Mouse (Mus musculus) lung, embryonic 14.5 days (tissue): ENCODE measurements around the gene Slc4a8. TPM values are rescaled to one million over a fixed set of nuclear protein-coding genes. Genes with fewer than 3 reads are reported as not detected.
"Not testable (repeated sequence)": the region's sequence is repeated elsewhere in the genome, so short reads cannot be mapped to it uniquely, and the experiment has no call there.

ENCODE experiments used
- ATAC-seq: fragments of 200-750 bp; cut with Nextera tagmentation; 2 replicates; pipeline ENCODE4 v1.8.0; 2017; ENCODE audit warnings: mild to moderate bottlenecking, moderate TSS enrichment, moderate library complexity; ENCODE audit not compliant: insufficient read depth
- DNase-seq: peaks from one replicate; pipeline ENCODE4 v3.0.0-alpha.2; 2015
- H3K27ac ChIP-seq: fragments of 300-500 bp; sonication (generic); 2 replicates; pipeline ENCODE4 v1.5.1; 2014; ENCODE audit warnings: low read depth, mild to moderate bottlenecking, moderate library complexity
- H3K27me3 ChIP-seq: fragments of 300-500 bp; sonication (generic); 2 replicates; pipeline ENCODE4 v1.6.1; 2014; ENCODE audit warnings: low read length, control low read depth; ENCODE audit not compliant: insufficient read depth
- H3K36me3 ChIP-seq: fragments of 300-500 bp; sonication (generic); 2 replicates; pipeline ENCODE4 v1.6.1; 2014; ENCODE audit warnings: control low read depth; ENCODE audit not compliant: insufficient read depth
- H3K4me1 ChIP-seq: fragments of 300-500 bp; sonication (generic); 2 replicates; pipeline ENCODE4 v1.6.1; 2014; ENCODE audit warnings: antibody characterized with exemption, control low read depth; ENCODE audit not compliant: insufficient read depth
- H3K4me2 ChIP-seq: fragments of 300-500 bp; sonication (generic); 2 replicates; pipeline ENCODE4 v1.6.1; 2014; ENCODE audit warnings: mild to moderate bottlenecking
- H3K4me3 ChIP-seq: fragments of 300-500 bp; sonication (generic); 2 replicates; pipeline ENCODE4 v1.5.1; 2014; ENCODE audit warnings: low read depth, low read length
- H3K9ac ChIP-seq: fragments of 300-500 bp; sonication (generic); 2 replicates; pipeline ENCODE4 v1.6.1; 2014
- H3K9me3 ChIP-seq: fragments of 300-500 bp; sonication (generic); 2 replicates; pipeline ENCODE4 v1.6.1; 2016; ENCODE audit warnings: low read depth, low read length, control low read depth
- CTCF ChIP-seq: IDR thresholded peaks from 2 replicates; pipeline ENCODE4 v1.5.1; 2016; ENCODE audit warnings: antibody characterized with exemption, low read depth
- WGBS: fragments of 180-500 bp; shearing (Covaris S2); extraction: QIAGEN DNeasy Blood & Tissue Kit; methylation state at CpG from one replicate; pipeline ENCODE4 v1.1.7; 2014; 5-methylcytosine and 5-hydroxymethylcytosine counted together
- polyA plus RNA-seq: library from polyadenylated mRNA; unstranded; fragments of >200 nt; fragmentation: Nextera tagmentation; extraction: Ambion mirVana; gene quantifications from 2 replicates; pipeline ENCODE4 v1.2.1, GENCODE M21; 2014

The Slc4a8 gene
- polyA plus RNA-seq, 1 experiment from 2014 or later = 2.5 TPM

- no peaks in the 10 kb centered on the region for H3K9me3 ChIP-seq
- no peak for ATAC-seq
- H3K36me3 ChIP-seq = no peaks in the 10 kb centered on the region
- peaks cover 7% of the 10 kb centered on the region for H3K27me3 ChIP-seq
- no peak overlapping the region for H3K27ac ChIP-seq
- H3K4me1 ChIP-seq = no peaks in the 10 kb centered on the region
- no peak overlapping the region for H3K4me2 ChIP-seq
- H3K4me3 ChIP-seq = no peak overlapping the region
- DNase-seq = no peak
- H3K9ac ChIP-seq = no peak overlapping the region
- WGBS = 82% methylated on average over 4 of the region's 4 CpGs
- peak; percentile 10; the same call in 1 of the 2 replicates for TF ChIP-seq CTCF
Observed at GRCm38 (mm10) chr15:100772685-100773084, 11.1 kb downstream of the Slc4a8 start.

- ATAC-seq, DNase-seq, H3K27me3 ChIP-seq, H3K4me2 ChIP-seq, H3K9ac ChIP-seq, H3K4me3 ChIP-seq, H3K36me3 ChIP-seq, H3K9me3 ChIP-seq, H3K27ac ChIP-seq, H3K4me1 ChIP-seq: not testable (repeated sequence)
- 95% methylated on average over 6 of the region's 6 CpGs for WGBS
Observed at GRCm38 (mm10) chr15:100773859-100774258, 12.3 kb downstream of the Slc4a8 start.

GRCm38 (mm10) chr15:100775189-100776166 is 13.9 kb downstream of the Slc4a8 start:
- DNase-seq = peak; percentile 46
- Histone ChIP-seq H3K27me3 (peaks cover 10% of the 10 kb centered on the region; the same call in 1 of the 2 replicates), H3K9ac (no peak overlapping the region), H3K4me2 (no peak overlapping the region), H3K9me3 (no peaks in the 10 kb centered on the region), H3K4me3 (no peak overlapping the region), H3K4me1 (no peaks in the 10 kb centered on the region), H3K36me3 (no peaks in the 10 kb centered on the region), H3K27ac (no peak overlapping the region)
- ATAC-seq = peak; percentile 41; the same call in 1 of the 2 replicates
- no peak for TF ChIP-seq CTCF
- 46% methylated on average over 19 of the region's 19 CpGs for WGBS

GRCm38 (mm10) chr15:100776424-100776823 is 14.9 kb downstream of the Slc4a8 start:
- ATAC-seq (no peak), DNase-seq (no peak)
- Histone ChIP-seq H3K27me3 (peaks cover 10% of the 10 kb centered on the region; the same call in 1 of the 2 replicates), H3K36me3 (no peaks in the 10 kb centered on the region), H3K9me3 (no peaks in the 10 kb centered on the region), H3K4me2 (no peak overlapping the region; the same call in 1 of the 2 replicates), H3K27ac (no peak overlapping the region), H3K9ac (no peak overlapping the region), H3K4me3 (no peak overlapping the region), H3K4me1 (no peaks in the 10 kb centered on the region)
- WGBS = 97% methylated on average over 3 of the region's 3 CpGs
- TF ChIP-seq CTCF = no peak

GRCm38 (mm10) chr15:100777020-100778016 is 15.8 kb downstream of the Slc4a8 start:
- Histone ChIP-seq H3K27ac (no peak overlapping the region), H3K4me3 (no peak overlapping the region), H3K27me3 (peaks cover 10% of the 10 kb centered on the region; the same call in 1 of the 2 replicates), H3K9me3 (no peaks in the 10 kb centered on the region), H3K4me2 (peak overlapping the region; percentile 36; the same call in 1 of the 2 replicates), H3K36me3 (no peaks in the 10 kb centered on the region), H3K4me1 (no peaks in the 10 kb centered on the region), H3K9ac (no peak overlapping the region)
- no peak for TF ChIP-seq CTCF
- WGBS = 23% methylated on average over 32 of the region's 32 CpGs
- DNase-seq (peak; percentile 82), ATAC-seq (peak; percentile 92)

- Histone ChIP-seq H3K9ac (no peak overlapping the region), H3K4me3 (no peak overlapping the region), H3K4me2 (no peak overlapping the region), H3K27ac (no peak overlapping the region), H3K9me3 (peaks cover 2% of the 10 kb centered on the region; the same call in 1 of the 2 replicates), H3K36me3 (no peaks in the 10 kb centered on the region), H3K4me1 (no peaks in the 10 kb centered on the region), H3K27me3 (peaks cover 10% of the 10 kb centered on the region; the same call in 1 of the 2 replicates)
- DNase-seq (peak; percentile 55), ATAC-seq (no peak)
- no peak for TF ChIP-seq CTCF
- WGBS = 33% methylated on average over 10 of the region's 10 CpGs
Observed at GRCm38 (mm10) chr15:100779896-100780295, 18.3 kb downstream of the Slc4a8 start.
